12 mouse cellular contexts compared by ENCODE assay signal in genomic region chr6:48358897-48359296, GRCm38 (mm10).
"Had no signal": no experiment of that assay in that cellular context is flagged by ENCODE, and none has a peak within 500 bp of the region (broad histone marks: within the 10 kb centered on the region; RNA-seq: fewer than 3 reads in every experiment).

No protein-coding gene starts in this region.

- DNase-seq: kidney, adult 18-20 months; kidney, postnatal 14 days; layer of hippocampus, adult 9-11 months; left cerebral cortex, postnatal 4 days; lung, adult 2 months; right cerebral cortex, adult 18-20 months; right cerebral cortex, postnatal 25 days; spleen, adult 18-20 months; thymus, adult 2 months; thymus, postnatal 25 days had no signal

- ATAC-seq: lung, postnatal 0 days; midbrain, embryonic 13.5 days had no signal
